Mouse (Mus musculus): ENCODE results near the gene Dut.

DNA sequence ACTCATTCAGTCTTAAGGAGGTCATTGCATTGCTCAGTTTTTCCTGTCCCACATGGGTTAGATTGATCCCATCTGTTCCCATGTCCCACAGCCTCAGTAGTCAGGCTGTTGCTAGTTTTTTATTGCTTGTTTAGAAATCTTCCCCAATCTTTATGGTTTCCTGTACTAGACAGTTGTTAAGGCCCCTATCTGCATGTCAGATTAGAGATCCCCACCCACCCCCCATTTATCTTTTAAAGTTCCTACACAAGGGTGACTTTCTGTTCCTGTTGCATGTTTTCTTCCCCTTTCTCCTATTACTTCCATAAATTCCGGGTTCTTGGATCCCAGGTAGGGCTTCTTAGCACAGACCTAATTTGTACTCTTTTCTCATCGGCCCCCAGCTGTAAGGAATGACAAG is 13.5 kb upstream of the Dut start:
- no peak for TF ChIP-seq POLR2A (IDR thresholded peaks at IDR 0.05; ENCODE audit: extremely low read depth, insufficient read depth, low read length)
- no peak for TF ChIP-seq CTCF (IDR thresholded peaks at IDR 0.05; ENCODE audit: low read depth, low read length)

Measured in liver, adult 2 months (tissue).